Mouse (Mus musculus) adrenal gland, postnatal 14 days (tissue): ENCODE measurements around the gene Gm20388. TPM values are rescaled to one million over a fixed set of nuclear protein-coding genes. Genes with fewer than 3 reads are reported as not detected.
"Not testable (repeated sequence)": the region's sequence is repeated elsewhere in the genome, so short reads cannot be mapped to it uniquely, and the experiment has no call there.

ENCODE experiments used
- DNase-seq: peaks from one replicate; pipeline ENCODE4 v3.0.0; 2021; ENCODE audit warnings: mixed read lengths
- total RNA-seq: library from RNA; stranded (reverse); gene quantifications from 2 replicates; pipeline ENCODE4 v1.2.3, GENCODE M21; 2021

The Gm20388 gene
- total RNA-seq, 1 experiment from 2014 or later, result 17.6 TPM

GRCm38 (mm10) chr8:123982826-123983400 lies 4072.3 kb downstream of the Gm20388 start, which contains the start of gene Abcb10:
Gene Abcb10, minus strand, starts transcription at chr8:123983122.
- peak; percentile 95 for DNase-seq

DNA sequence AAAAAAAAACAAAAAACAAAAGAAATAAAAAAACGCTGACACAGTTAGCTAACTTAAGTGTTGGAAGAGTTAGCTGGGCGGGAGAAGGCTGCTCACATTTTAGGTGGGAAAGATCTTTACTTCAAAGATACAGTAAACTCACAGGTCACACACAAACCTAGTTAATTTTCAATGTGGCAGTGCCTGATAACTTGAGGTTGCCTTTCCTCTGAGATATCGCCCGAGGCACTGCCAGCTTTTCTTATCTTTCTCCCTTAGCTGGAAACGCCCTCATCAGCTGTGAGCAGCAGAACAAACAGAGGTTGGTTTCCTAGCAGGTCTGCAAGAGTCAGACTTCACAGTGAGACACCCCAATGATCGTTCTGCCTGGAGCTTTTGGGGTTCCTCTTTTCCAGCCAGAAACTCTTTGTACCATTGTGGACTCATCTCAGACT lies 4078.0 kb downstream of the Gm20388 start:
- DNase-seq, result no peak

DNA sequence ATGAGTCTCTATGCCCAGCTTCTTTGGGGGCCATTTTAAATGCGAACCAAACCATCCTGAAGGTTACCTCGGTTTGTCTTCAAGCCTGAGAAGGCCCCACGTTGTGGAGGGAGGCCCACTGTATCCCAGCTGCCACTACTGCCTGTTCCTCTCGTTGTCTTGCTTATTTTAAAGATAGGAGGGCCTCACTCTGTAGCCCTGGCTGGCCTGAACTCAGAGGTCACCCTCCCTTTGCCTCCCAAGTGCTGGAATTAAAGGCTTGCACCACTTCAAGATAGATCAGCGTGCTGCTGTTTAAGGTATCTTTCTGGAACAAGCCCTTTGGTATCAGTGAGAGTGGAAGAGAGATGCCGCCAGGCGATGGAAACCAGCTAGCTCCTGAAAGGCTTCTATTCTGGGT lies 4078.5 kb downstream of the Gm20388 start:
- DNase-seq, result no peak

DNA sequence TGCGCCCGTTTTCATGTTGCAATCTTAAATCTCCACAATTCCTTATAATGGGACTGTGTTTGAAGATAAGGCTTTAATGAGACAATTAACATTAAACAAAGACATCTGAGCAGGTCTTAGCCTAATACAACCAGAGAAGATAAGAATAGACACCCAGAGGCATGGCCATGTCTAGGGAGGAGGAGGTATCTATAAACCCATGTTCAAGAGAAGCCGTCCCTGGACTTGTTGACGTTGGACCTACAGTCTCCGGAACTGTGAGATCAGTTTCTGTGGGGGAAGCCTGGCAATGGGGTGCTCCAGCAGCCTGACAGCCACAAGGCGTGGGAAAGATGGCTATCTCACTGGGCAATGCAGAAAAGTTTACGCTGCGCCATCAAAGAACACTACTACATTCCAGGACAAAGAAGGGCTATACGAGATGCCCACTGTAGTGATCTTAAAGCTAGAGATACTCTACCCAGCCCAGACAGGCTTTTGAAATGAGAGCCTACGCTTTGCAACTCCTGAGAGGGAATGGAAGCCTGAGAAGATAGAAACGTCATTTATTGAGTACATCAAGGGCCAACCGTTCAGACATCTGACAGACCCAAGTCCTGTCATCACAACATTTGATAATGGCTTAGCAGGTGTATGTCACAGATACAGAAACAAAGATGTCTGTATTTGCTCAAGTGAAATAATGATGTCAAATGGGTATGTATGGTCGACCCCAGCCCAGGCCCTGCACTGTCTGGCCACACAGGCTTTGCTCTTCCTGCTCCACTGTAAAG lies 4079.8 kb downstream of the Gm20388 start:
- no peak for DNase-seq

DNA sequence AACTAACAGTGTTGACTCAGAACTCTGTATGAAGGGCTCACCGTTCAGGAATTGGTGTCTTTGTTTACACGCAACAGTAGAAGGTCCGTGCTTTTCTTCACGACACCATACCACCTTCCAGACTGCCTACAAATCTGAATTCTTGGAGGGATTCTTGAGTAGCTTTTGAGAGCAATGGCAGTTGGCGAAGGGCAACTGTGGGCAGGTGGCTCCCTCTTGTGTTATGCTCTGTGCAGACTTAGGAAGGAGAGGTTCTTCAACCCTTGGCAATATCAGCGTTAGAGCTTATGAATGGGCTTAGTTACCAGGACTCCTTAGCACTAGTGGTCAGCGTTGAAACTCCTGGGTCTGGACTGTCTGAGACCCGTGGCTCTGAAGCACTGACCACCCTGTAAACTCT lies 4081.9 kb downstream of the Gm20388 start:
- no peak for DNase-seq

- no peak for DNase-seq
Measured at GRCm38 (mm10) chr8:123993597-123993996, 4083.0 kb downstream of the Gm20388 start.

- DNase-seq, result no peak
Measured at GRCm38 (mm10) chr8:123993997-123994396, 4083.4 kb downstream of the Gm20388 start.

GRCm38 (mm10) chr8:123999568-123999967 lies 4088.9 kb downstream of the Gm20388 start:
- DNase-seq, result peak; percentile 81

GRCm38 (mm10) chr8:124002546-124003108 lies 4092.0 kb downstream of the Gm20388 start:
- DNase-seq, result no peak

DNA sequence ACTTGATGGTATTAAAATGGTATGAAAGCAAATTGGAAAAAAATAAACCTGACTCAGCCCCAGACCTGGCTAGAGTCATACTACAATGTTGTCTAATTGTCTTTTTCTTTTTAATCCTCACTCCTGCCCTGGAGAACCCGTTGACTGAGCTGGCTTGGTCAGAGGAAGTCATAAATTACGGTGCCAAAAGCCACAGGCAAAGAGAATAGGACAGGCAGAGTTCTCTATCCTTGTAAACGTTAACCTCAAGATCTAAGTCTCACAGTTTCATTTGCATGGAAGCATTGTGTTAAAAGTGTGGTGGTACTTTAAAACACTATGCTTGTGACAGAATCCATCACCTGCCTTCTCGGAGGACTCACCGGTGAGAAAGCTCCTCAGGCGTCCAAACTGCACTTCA lies 4097.2 kb downstream of the Gm20388 start:
- DNase-seq, result no peak

- DNase-seq, result no peak
Measured at GRCm38 (mm10) chr8:124011580-124011979, 4100.9 kb downstream of the Gm20388 start.

DNA sequence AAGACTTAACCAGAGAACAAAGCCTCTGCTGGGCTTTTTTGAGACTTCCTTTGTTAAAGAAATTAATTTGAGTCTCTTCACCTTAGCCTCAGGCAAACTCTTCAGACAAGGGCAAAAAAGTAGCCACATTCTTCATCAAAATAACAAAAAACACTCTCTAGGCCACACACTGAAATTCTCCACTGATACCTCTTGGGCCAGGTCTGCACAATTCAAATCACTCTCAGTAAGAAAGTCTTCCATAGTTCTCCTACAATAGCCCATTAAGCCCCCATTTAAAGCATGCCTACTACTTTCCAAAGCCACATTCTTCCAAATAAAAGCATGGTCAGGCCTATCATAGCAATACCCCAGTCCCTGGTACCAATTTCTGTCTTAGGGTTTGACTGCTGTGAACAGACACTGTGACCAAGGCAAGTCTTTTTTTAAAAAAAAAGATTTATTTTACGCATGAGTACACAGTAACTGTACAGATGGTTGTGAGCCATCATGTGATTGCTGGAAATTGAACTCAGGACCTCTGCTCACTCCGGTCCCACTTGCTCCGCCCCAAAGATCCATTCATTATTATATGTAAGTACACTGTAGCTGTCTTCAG lies 4101.4 kb downstream of the Gm20388 start:
- no peak for DNase-seq

- DNase-seq, result not testable (repeated sequence)
Measured at GRCm38 (mm10) chr8:124014299-124014698, 4103.7 kb downstream of the Gm20388 start.

DNA sequence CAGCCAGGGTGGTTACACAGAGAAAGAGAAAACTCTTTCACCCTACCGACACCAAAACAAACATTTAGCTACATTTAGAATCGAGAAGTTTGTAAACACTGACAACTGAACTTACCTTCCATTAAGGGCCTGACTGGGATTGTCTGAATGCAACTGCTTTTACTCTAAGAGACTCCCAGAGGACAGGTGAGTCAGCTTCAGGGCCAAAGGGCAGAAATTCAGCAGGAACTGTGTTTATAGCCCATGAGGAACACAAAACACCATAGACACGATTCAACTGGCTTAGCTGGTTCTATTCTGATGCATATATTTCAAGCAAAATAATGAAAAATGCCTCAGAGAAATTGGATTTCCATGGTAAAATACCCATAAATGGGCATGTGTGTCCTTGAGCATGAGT lies 4104.1 kb downstream of the Gm20388 start:
- DNase-seq, result no peak

DNA sequence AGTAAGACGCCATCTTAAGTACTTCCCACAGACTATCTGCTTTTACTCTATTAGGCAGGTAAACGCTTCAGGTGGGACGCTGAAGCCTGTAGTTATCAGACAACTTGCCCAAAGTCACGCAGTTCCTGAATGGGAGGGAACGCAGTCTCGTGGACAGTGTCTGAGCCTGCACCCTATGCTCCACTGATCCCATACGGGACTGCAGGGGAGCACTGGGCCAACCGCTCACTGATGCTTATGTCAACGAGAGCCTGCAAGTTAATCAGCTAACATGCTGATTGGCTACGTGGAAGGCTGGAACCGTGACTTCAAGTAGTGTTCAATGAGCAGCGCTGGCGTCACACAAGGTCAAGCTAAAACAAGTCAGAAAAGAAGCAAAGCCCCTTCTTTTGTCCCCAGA lies 4109.1 kb downstream of the Gm20388 start:
- DNase-seq, result no peak

- peak; percentile 82 for DNase-seq
Measured at GRCm38 (mm10) chr8:124020439-124021236, 4110.0 kb downstream of the Gm20388 start.

DNA sequence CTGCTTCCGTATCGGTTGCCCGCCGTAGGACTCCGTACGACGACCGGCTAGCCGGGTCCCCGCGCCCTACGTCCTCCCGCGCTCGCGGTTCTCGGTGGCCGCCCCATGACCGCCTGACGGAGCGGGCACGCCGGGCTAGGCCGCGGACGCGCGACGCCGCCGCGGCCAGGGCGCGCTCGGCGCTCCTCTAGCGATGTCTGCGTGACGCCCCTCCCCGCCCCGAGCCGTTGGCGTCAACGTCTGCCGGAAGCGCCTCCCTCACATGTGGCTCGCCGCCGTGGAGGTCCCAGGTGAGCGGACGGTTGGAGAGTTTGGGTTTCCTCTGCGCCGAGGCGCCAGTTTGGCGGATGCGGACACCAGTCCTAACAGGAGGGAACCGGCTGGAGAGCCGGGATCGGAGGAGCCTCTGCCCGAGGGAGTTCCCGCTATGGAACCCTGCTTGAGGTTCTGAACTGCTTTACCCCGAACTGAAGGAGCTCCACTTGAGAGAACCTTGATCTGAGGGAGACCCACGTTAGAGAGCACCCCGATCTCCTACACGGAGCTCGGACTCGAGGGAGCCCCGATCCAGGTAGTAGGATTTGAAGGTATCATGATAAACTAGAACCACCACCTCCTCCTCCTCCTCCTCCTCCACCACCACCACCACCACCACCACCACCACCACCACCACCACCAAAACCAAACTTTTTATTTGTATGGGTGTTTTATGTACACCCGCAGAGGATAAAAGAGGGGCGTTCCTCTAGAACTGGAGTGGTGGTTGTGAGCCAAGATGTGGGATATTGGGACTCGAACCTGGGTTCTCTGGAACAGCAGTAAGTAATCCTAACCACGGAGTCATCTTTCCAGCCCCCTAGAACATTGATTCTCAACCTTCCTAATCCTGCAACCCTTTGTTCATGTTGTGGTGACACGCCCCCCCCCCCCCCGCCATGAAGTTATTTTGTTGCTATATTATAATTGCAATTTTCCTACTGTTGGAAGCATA lies 4110.9 kb downstream of the Gm20388 start, which contains the start of the genes Taf5l and Urb2:
Gene Taf5l, minus strand, starts transcription at position 161 of the 991 bp plus-strand sequence.
Gene Urb2, plus strand, starts transcription at position 272 of the 991 bp plus-strand sequence.
- DNase-seq, result peak; percentile 96

DNA sequence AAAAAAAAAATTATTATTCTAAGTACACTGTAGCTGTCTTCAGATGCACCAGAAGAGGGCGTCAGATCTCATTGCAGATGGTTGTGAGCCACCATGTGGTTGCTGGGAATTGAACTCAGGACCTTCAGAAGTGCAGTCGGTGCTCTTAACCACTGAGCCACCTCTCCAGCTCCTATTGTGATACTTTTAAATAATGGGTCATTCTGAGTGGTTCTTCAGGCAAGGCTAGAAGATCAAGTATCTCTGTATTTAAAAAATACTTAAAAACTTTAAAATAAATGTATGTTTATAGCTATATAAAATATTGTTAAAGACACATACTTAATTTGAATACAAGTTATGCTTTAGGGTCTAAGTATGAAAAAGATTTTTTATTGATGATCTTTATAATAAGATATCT lies 4115.6 kb downstream of the Gm20388 start:
- DNase-seq, result not testable (repeated sequence)

- no peak for DNase-seq
Measured at GRCm38 (mm10) chr8:124027831-124028230, 4117.2 kb downstream of the Gm20388 start.

- DNase-seq, result peak; percentile 48
Measured at GRCm38 (mm10) chr8:124033400-124033799, 4122.8 kb downstream of the Gm20388 start.

DNA sequence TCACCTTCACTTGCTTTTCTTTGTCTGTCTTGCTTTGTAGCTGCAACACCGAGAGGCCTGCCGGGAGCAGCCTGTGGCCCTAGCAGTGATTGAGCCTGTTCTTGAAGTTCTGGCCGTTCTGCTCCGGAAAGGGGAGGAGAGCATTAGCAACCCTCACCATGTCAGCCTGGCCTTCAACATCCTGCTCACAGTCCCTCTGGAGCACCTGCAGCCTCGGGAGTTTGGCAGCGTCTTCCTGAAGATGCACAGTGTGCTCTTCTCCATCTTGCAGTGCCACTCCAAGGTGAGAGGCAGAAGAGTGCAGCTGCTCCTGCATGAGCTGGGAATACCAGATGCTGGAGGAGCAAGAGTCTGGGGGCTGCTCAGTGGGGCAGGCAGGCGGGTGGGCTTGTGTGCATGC lies 4127.5 kb downstream of the Gm20388 start:
- DNase-seq, result no peak
